In genomic region chr3:129214146-129214665, GRCm38 (mm10) we compare ENCODE assay signal across 8 mouse cellular contexts. TPM values are rescaled to one million over a fixed set of nuclear protein-coding genes. Genes with fewer than 3 reads are reported as not detected.
DNase-seq lines count a peak whose midpoint lies in the region; ATAC-seq lines count a peak whose summit lies in the region.

No protein-coding gene starts in this region.

- DNase-seq in heart, embryonic 10.5 days (ENCODE audit: low spot score) = no peak
- no peak for DNase-seq in heart, postnatal 10 days
- DNase-seq in R1 (ENCODE audit: low read depth, low spot score) = peak; percentile 79
- no peak for DNase-seq in frontal cortex, adult 2 months (ENCODE audit: extremely low spot score in 1 of 2, low spot score in 1 of 2)
- no peak for DNase-seq in cerebellum, adult 18-20 months
- DNase-seq in yolk sac, embryonic 10.5 days (ENCODE audit: low spot score) = no peak

- no peaks in the 10 kb centered on the region for H3K9me3 ChIP-seq in heart, embryonic 10.5 days
- H3K9me3 ChIP-seq in heart, embryonic 15.5 days (replicated peaks) = no peaks in the 10 kb centered on the region
- no peaks in the 10 kb centered on the region for H3K9me3 ChIP-seq in liver, embryonic 15.5 days (replicated peaks)

- peak overlapping the region; percentile 54 for H3K9ac ChIP-seq in heart, embryonic 15.5 days
- H3K9ac ChIP-seq in liver, embryonic 15.5 days = no peak overlapping the region

- peak; percentile 36; the same call in 1 of the 2 replicates for ATAC-seq in heart, embryonic 15.5 days (replicated peaks; ENCODE audit: insufficient number of reproducible peaks, insufficient read depth, low FRiP score, low read depth)
- ATAC-seq in liver, embryonic 15.5 days (ENCODE audit: insufficient read depth) = no peak

- peak overlapping the region; percentile 90 for H3K4me2 ChIP-seq in heart, embryonic 15.5 days
- H3K4me2 ChIP-seq in liver, embryonic 15.5 days = peak overlapping the region; percentile 67

- peaks cover 92% of the 10 kb centered on the region for H3K27me3 ChIP-seq in heart, embryonic 10.5 days (ENCODE audit: insufficient read depth, poor library complexity, severe bottlenecking)
- H3K27me3 ChIP-seq in heart, embryonic 15.5 days = peaks cover 91% of the 10 kb centered on the region
- peaks cover 100% of the 10 kb centered on the region for H3K27me3 ChIP-seq in liver, embryonic 15.5 days

- peak overlapping the region; percentile 73 for H3K4me3 ChIP-seq in heart, embryonic 10.5 days
- peak overlapping the region; percentile 60 for H3K4me3 ChIP-seq in heart, embryonic 15.5 days
- peak overlapping the region; percentile 47 for H3K4me3 ChIP-seq in liver, embryonic 15.5 days (replicated peaks)

- WGBS in heart, embryonic 10.5 days = under 1% methylated on average over 34 of the region's 34 CpGs
- 1% methylated on average over 34 of the region's 34 CpGs for WGBS in heart, embryonic 15.5 days
- WGBS in liver, embryonic 15.5 days (ENCODE audit: insufficient replicate concordance) = under 1% methylated on average over 34 of the region's 34 CpGs

- H3K27ac ChIP-seq in heart, embryonic 10.5 days = peak overlapping the region; percentile 89
- H3K27ac ChIP-seq in heart, embryonic 15.5 days = peak overlapping the region; percentile 79
- no peak overlapping the region for H3K27ac ChIP-seq in liver, embryonic 15.5 days (replicated peaks)

- intact Hi-C loops in heart, postnatal 10 days (cut with DNase I) = loop anchor here (2.0 kb wide), 1 partner anchor 13 kb away; no protein-coding TSS in a partner anchor

- peaks cover 36% of the 10 kb centered on the region for H3K4me1 ChIP-seq in heart, embryonic 10.5 days
- H3K4me1 ChIP-seq in heart, embryonic 15.5 days (replicated peaks) = peaks cover 28% of the 10 kb centered on the region
- H3K4me1 ChIP-seq in liver, embryonic 15.5 days (replicated peaks) = peaks cover 9% of the 10 kb centered on the region; the same call in 1 of the 2 replicates

- H3K36me3 ChIP-seq in heart, embryonic 10.5 days = no peaks in the 10 kb centered on the region
- H3K36me3 ChIP-seq in heart, embryonic 15.5 days = no peaks in the 10 kb centered on the region
- no peaks in the 10 kb centered on the region for H3K36me3 ChIP-seq in liver, embryonic 15.5 days (replicated peaks)

RNA-seq across cellular contexts. Expression of gene Pitx2, which starts 14.5 kb away (rescaled TPM):
- polyA plus RNA-seq in heart, embryonic 10.5 days (2016; fragmentation: Nextera tagmentation; extraction: Ambion mirVana) = 35.1 and 60.0 TPM in 2 replicates
- total RNA-seq in heart, postnatal 10 days (2021) = 1 to 10 TPM; 1.4 to 1.6 TPM
- 15.0 and 19.2 TPM in 2 replicates for polyA plus RNA-seq in heart, embryonic 15.5 days (2015; fragmentation: Nextera tagmentation; extraction: Ambion mirVana)
- polyA plus RNA-seq in liver, embryonic 15.5 days (2015; fragmentation: Nextera tagmentation; extraction: Ambion mirVana) = 0.64 and 0.90 TPM in 2 replicates
- 0.17 TPM in 1 of 2 replicates, not detected in the other for polyA plus RNA-seq in frontal cortex, adult 2 months (2012; rRNA removed)
